Mouse (Mus musculus) olfactory bulb, adult 2 months (tissue): Measurements from ENCODE around the gene Map3k20.

Experiments
- CTCF ChIP-seq: fragments of 200-500 bp; IDR thresholded peaks from 2 replicates; pipeline ENCODE4 v1.5.1; 2012; ENCODE audit warnings: low read depth, mild to moderate bottlenecking, low read length, moderate library complexity; ENCODE audit not compliant: insufficient read depth
- POLR2A ChIP-seq: fragments of 200-500 bp; IDR thresholded peaks from 2 replicates; pipeline ENCODE4 v1.6.1; 2012; ENCODE audit warnings: mild to moderate bottlenecking, low read depth, low read length, moderate library complexity; ENCODE audit not compliant: insufficient read depth

DNA sequence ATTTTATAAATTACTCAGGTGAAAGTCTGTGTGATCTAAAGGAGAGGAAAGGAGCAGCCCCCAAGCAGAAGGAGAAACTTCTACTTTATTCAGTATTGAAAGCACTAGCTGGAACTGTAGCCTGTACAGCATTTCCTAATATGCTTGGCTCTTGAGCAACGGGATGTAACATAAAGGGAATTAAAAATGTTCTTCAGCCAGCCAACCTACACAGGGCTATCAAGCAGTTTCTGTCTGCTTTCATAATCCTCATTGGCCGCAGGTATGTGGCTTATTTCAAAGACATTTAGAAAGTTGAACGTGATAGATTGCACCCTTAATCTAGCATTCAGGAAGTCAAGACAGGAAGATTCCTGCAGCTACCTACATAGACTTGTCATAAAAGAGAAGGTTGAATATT is 47.8 kb downstream of the Map3k20 start:
- TF ChIP-seq CTCF: no peak
- TF ChIP-seq POLR2A: no peak
